Mouse (Mus musculus) liver, embryonic 16.5 days (tissue): Measurements from ENCODE around the gene Rrbp1. TPM values are rescaled to one million over a fixed set of nuclear protein-coding genes. Genes with fewer than 3 reads are reported as not detected.
A peak's percentile ranks its signal among the peaks of the same experiment; 100 is the strongest.

Experiments
- ATAC-seq: fragments of 200-750 bp; cut with Nextera tagmentation; 2 replicates; pipeline ENCODE4 v1.8.0; 2017; ENCODE audit warnings: low read depth, mild to moderate bottlenecking, moderate number of reproducible peaks, moderate library complexity
- H3K27ac ChIP-seq: fragments of 300-500 bp; sonication (generic); 2 replicates; pipeline ENCODE4 v1.5.1; 2014; ENCODE audit warnings: mild to moderate bottlenecking, low read length
- H3K27me3 ChIP-seq: fragments of 300-500 bp; sonication (generic); 2 replicates; pipeline ENCODE4 v1.6.1; 2014; ENCODE audit warnings: low read depth, low read length, mixed read lengths; ENCODE audit not compliant: control insufficient read depth, insufficient read depth
- H3K36me3 ChIP-seq: fragments of 300-500 bp; sonication (generic); 2 replicates; pipeline ENCODE4 v1.6.1; 2014; ENCODE audit warnings: mild to moderate bottlenecking; ENCODE audit not compliant: control insufficient read depth, insufficient read depth
- H3K4me1 ChIP-seq: fragments of 300-500 bp; sonication (generic); 2 replicates; pipeline ENCODE4 v1.6.1; 2014; ENCODE audit warnings: low read depth, low read length, mixed read lengths; ENCODE audit not compliant: control insufficient read depth
- H3K4me2 ChIP-seq: fragments of 300-500 bp; sonication (generic); 2 replicates; pipeline ENCODE4 v1.6.1; 2014; ENCODE audit warnings: low read depth, low read length, mixed read lengths
- H3K4me3 ChIP-seq: fragments of 300-500 bp; sonication (generic); 2 replicates; pipeline ENCODE4 v1.5.1; 2014; ENCODE audit warnings: low read depth, mild to moderate bottlenecking, low read length
- H3K9ac ChIP-seq: fragments of 300-500 bp; sonication (generic); 2 replicates; pipeline ENCODE4 v1.6.1; 2014; ENCODE audit warnings: low read depth, low read length
- H3K9me3 ChIP-seq: fragments of 300-500 bp; sonication (generic); replicated peaks from 2 replicates; pipeline ENCODE4 v1.6.1; 2016; ENCODE audit warnings: low read length; ENCODE audit not compliant: control insufficient read depth
- WGBS: fragments of 180-500 bp; shearing (Covaris S2); extraction: QIAGEN DNeasy Blood & Tissue Kit; methylation state at CpG from one replicate; pipeline ENCODE4 v1.1.7; 2014; ENCODE audit not compliant: insufficient replicate concordance; 5-methylcytosine and 5-hydroxymethylcytosine counted together
- polyA plus RNA-seq: library from polyadenylated mRNA; unstranded; fragments of >200 nt; fragmentation: Nextera tagmentation; extraction: Ambion mirVana; gene quantifications from 2 replicates; pipeline ENCODE4 v1.2.1, GENCODE M21; 2015

Rrbp1 gene
- polyA plus RNA-seq, 1 experiment from 2014 or later: 78.6 TPM

- Histone ChIP-seq H3K27ac (0 out of 2 replicates have a peak overlapping the region, but pooled peaks have one; percentile 9), H3K9ac (no peak overlapping the region), H3K9me3 (no peaks in the 10 kb centered on the region), H3K27me3 (no peaks in the 10 kb centered on the region), H3K4me2 (no peak overlapping the region), H3K4me3 (no peak overlapping the region), H3K4me1 (peaks cover 34% of the 10 kb centered on the region), H3K36me3 (peaks cover 4% of the 10 kb centered on the region; the same call in 1 of the 2 replicates)
- no peak for ATAC-seq
- WGBS: 66% methylated on average over 8 of the region's 8 CpGs
Measured at GRCm38 (mm10) chr2:143978444-143979147, 32.5 kb downstream of the Rrbp1 start.

- H3K9me3 ChIP-seq: no peaks in the 10 kb centered on the region
- no peak overlapping the region for H3K9ac ChIP-seq
- H3K27ac ChIP-seq: no peak overlapping the region
- 74% methylated on average over 5 of the region's 5 CpGs for WGBS
- peaks cover 16% of the 10 kb centered on the region for H3K4me1 ChIP-seq
- H3K4me3 ChIP-seq: no peak overlapping the region
- H3K36me3 ChIP-seq: peaks cover 21% of the 10 kb centered on the region
- H3K4me2 ChIP-seq: no peak overlapping the region
- no peaks in the 10 kb centered on the region for H3K27me3 ChIP-seq
- no peak for ATAC-seq
Measured at GRCm38 (mm10) chr2:143975146-143975649, 35.9 kb downstream of the Rrbp1 start.

DNA sequence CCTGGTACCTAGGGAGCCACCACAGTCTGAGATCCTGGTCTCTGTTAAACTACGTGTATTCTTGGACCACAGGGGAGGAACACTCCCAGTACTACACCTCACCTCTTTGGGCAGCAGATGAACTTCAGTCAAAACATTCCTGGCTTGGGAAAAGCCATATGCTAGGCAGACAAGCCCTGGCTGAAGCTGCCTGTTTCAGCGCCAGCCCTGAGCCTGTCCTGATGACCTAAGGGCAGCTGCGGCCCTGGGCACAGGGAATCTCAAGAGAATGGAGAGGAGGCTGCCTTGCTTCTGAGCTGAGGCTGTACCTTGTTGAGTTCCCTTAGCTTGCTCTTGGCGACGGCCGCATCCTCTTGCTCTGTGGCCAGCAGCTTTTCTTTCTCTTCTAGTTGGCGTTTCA is 37.9 kb downstream of the Rrbp1 start:
- no peak for ATAC-seq
- no peaks in the 10 kb centered on the region for H3K27me3 ChIP-seq
- H3K9me3 ChIP-seq: no peaks in the 10 kb centered on the region
- H3K27ac ChIP-seq: no peak overlapping the region
- H3K4me3 ChIP-seq: no peak overlapping the region
- WGBS: 78% methylated on average over 7 of the region's 7 CpGs
- H3K4me2 ChIP-seq: no peak overlapping the region
- H3K9ac ChIP-seq: no peak overlapping the region
- peaks cover 3% of the 10 kb centered on the region; the same call in 1 of the 2 replicates for H3K4me1 ChIP-seq
- peaks cover 39% of the 10 kb centered on the region for H3K36me3 ChIP-seq

- H3K4me3 ChIP-seq: no peak overlapping the region
- no peak overlapping the region for H3K9ac ChIP-seq
- H3K4me2 ChIP-seq: no peak overlapping the region
- no peaks in the 10 kb centered on the region for H3K9me3 ChIP-seq
- no peaks in the 10 kb centered on the region for H3K4me1 ChIP-seq
- ATAC-seq: no peak
- no peak overlapping the region for H3K27ac ChIP-seq
- WGBS: 55% methylated on average over 2 of the region's 2 CpGs
- no peaks in the 10 kb centered on the region for H3K27me3 ChIP-seq
- peaks cover 48% of the 10 kb centered on the region for H3K36me3 ChIP-seq
Measured at GRCm38 (mm10) chr2:143971887-143972286, 39.2 kb downstream of the Rrbp1 start.

GRCm38 (mm10) chr2:143970841-143971240 is 40.2 kb downstream of the Rrbp1 start:
- ATAC-seq: no peak
- Histone ChIP-seq H3K36me3 (peaks cover 58% of the 10 kb centered on the region), H3K9ac (no peak overlapping the region), H3K4me2 (no peak overlapping the region), H3K4me3 (no peak overlapping the region), H3K27ac (no peak overlapping the region), H3K27me3 (no peaks in the 10 kb centered on the region), H3K9me3 (no peaks in the 10 kb centered on the region), H3K4me1 (no peaks in the 10 kb centered on the region)
- 71% methylated on average over 2 of the region's 2 CpGs for WGBS

- H3K27me3 ChIP-seq: no peaks in the 10 kb centered on the region
- peaks cover 72% of the 10 kb centered on the region for H3K36me3 ChIP-seq
- no peaks in the 10 kb centered on the region for H3K4me1 ChIP-seq
- H3K4me3 ChIP-seq: no peak overlapping the region
- H3K27ac ChIP-seq: no peak overlapping the region
- no peak overlapping the region for H3K9ac ChIP-seq
- H3K4me2 ChIP-seq: no peak overlapping the region
- 74% methylated on average over 7 of the region's 7 CpGs for WGBS
- no peak for ATAC-seq
- H3K9me3 ChIP-seq: no peaks in the 10 kb centered on the region
Measured at GRCm38 (mm10) chr2:143969260-143969659, 41.8 kb downstream of the Rrbp1 start.

- WGBS: 75% methylated on average over 1 of the region's 1 CpGs
- no peak overlapping the region for H3K4me3 ChIP-seq
- H3K9me3 ChIP-seq: no peaks in the 10 kb centered on the region
Measured at GRCm38 (mm10) chr2:143963318-143963717, 47.7 kb downstream of the Rrbp1 start.

GRCm38 (mm10) chr2:143962192-143962591 is 48.9 kb downstream of the Rrbp1 start:
- Histone ChIP-seq H3K9me3 (no peaks in the 10 kb centered on the region), H3K4me1 (no peaks in the 10 kb centered on the region), H3K4me3 (no peak overlapping the region), H3K9ac (no peak overlapping the region), H3K27ac (no peak overlapping the region), H3K27me3 (no peaks in the 10 kb centered on the region), H3K36me3 (peaks cover 71% of the 10 kb centered on the region), H3K4me2 (no peak overlapping the region)
- no peak for ATAC-seq
- 76% methylated on average over 5 of the region's 5 CpGs for WGBS

More at GRCm38 (mm10) chr2:143963318-143963717, 47.7 kb downstream of the Rrbp1 start:
- Histone ChIP-seq H3K4me2 (no peak overlapping the region), H3K4me1 (no peaks in the 10 kb centered on the region), H3K36me3 (peaks cover 72% of the 10 kb centered on the region), H3K9ac (no peak overlapping the region), H3K27me3 (no peaks in the 10 kb centered on the region), H3K27ac (no peak overlapping the region)
- no peak for ATAC-seq

GRCm38 (mm10) chr2:143955746-143956145 is 55.3 kb downstream of the Rrbp1 start:
- Histone ChIP-seq H3K9ac (no peak overlapping the region), H3K27ac (no peak overlapping the region), H3K9me3 (no peaks in the 10 kb centered on the region), H3K36me3 (peaks cover 63% of the 10 kb centered on the region), H3K4me3 (no peak overlapping the region), H3K4me2 (no peak overlapping the region), H3K27me3 (no peaks in the 10 kb centered on the region), H3K4me1 (no peaks in the 10 kb centered on the region; the same call in 1 of the 2 replicates)
- ATAC-seq: no peak
- 81% methylated on average over 4 of the region's 4 CpGs for WGBS
